Mouse (Mus musculus): Measurements from ENCODE around the gene Zfp108.

Zfp108 gene

DNA sequence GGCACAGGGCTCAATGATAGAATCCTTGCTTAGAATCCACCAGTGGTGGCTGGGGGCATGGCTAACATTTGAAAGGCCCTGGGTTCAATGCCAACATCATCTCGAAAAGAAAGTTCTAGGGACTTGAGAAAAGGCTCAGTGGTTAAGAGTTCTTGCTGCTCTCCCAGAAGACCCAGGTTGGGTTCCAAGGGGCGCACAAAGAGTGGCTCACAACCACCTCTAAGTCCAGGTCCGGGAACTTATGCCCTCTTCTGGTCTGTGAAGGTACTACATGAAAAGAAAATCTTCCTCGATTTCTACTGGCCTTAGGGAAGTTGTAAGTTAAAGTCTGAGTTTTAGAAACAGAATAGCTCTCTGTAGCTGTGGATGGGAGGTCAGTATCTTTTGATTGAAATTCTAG is 31.5 kb downstream of the Zfp108 start:
- no peak for DNase-seq (ENCODE audit: low spot score)

GRCm38 (mm10) chr7:24286916-24287315 is 32.3 kb downstream of the Zfp108 start:
- DNase-seq (ENCODE audit: low spot score), result no peak

DNA sequence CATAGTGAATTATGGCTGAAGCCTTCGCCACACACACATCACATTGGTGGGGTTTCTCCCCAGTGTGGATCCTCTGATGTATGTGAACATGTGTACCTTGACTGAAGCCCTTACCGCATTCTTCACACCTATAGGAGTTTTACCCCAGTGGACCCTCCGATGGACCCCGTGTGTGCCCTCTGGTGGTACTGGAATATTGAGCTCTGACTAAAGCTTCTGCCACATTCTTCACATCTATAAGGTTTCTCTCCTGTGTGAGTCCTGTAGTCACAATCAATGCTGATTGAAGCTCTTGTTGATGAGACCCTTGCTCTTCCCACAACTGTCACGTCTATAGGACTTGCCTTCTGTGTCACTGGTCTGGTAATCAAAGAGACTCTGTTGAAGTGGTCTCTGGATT is 33.1 kb downstream of the Zfp108 start:
- no peak for DNase-seq (ENCODE audit: low spot score)

DNA sequence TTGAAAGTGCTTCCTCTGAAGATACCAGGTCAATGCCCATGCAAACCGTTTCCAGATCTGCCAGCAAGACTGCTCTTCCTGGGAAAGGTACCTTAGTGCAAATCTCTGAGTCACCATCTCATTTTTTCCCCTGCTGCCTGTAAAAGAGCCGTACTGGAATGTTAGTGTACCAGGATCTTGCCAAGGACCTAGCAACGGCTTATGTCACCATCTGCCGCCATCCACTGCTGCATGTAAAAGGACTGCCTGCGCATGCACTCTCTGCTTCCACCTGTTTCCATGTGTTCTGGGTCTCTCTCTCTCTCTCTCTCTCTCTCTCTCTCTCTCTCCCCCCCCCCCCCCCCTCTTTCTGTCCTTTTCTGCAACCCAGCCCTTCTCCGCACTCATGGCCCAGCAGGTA is 33.9 kb downstream of the Zfp108 start:
- no peak for DNase-seq (ENCODE audit: low spot score)

DNA sequence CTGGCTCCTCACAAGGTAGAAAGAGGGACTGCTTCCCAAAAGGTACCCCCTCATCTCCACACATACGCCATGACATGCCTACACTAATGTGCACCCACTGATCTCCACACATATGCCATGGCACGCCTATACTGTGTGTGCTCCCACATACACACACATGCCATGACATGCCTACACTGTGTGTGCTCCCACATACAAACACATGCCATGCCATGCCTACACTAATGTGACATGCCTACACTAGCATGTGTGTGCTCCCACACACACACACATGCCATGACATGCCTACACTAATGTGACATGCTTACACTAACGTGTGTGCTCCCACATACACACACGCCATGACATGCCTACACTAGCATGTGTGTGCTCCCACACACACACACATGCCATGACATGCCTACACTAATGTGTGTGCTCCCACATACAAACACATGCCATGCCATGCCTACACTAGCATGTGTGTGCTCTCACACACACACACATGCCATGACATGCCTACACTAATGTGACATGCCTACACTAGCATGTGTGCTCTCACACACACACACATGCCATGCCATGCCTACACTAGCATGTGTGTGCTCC is 35.6 kb downstream of the Zfp108 start:
- DNase-seq (ENCODE audit: low spot score), result no peak

GRCm38 (mm10) chr7:24291387-24292090 is 36.9 kb downstream of the Zfp108 start:
- DNase-seq (ENCODE audit: low spot score), result no peak

- DNase-seq (ENCODE audit: low spot score), result no peak
Observed at GRCm38 (mm10) chr7:24293061-24293851, 38.7 kb downstream of the Zfp108 start.

GRCm38 (mm10) chr7:24294763-24295162 is 40.2 kb downstream of the Zfp108 start:
- DNase-seq (ENCODE audit: low spot score), result no peak

DNA sequence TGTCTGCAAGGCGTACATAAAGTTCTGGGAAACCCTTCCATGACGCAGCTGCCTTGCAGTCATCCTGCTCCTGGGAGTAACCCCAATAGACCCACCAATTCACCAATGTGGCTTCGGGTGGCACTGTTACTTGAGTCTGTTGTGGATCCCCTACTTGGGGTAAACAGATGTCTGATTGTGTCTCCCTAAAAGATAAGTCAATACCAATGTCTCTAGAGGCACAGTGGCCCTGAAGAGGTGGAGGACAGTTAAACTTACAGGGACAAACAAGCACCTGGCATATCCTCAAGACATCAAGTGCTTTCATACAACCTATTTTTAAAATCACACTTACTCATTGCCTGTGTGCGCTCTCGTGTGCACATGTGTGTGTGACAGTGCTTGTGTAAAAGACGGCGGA is 40.8 kb downstream of the Zfp108 start:
- no peak for DNase-seq (ENCODE audit: low spot score)

DNA sequence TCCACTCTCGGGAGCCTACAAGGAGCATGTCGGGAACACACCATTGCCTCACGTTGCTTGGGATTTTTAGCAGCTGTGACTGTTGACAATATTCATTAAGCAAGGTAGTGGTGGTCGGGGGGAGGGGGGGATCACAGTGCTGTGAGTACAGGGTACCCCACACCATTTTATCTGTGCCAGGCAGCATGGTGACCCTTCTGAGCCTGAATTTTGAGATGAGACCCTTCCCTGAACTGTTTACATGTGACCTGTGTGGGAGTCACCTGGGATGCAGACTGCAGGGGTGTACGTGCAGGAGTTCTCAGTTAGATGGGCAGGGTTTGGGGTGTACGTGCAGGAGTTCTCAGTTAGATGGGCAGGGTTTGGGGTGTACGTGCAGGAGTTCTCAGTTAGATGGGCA is 41.8 kb downstream of the Zfp108 start:
- DNase-seq (ENCODE audit: low spot score), result no peak

- no peak for DNase-seq (ENCODE audit: low spot score)
Observed at GRCm38 (mm10) chr7:24297361-24298095, 42.9 kb downstream of the Zfp108 start.

- no peak for DNase-seq (ENCODE audit: low spot score)
Observed at GRCm38 (mm10) chr7:24298635-24298972, 44.0 kb downstream of the Zfp108 start.

- DNase-seq (ENCODE audit: low spot score), result peak; percentile 79
Observed at GRCm38 (mm10) chr7:24298973-24299708, 44.5 kb downstream of the Zfp108 start.

- no peak for DNase-seq (ENCODE audit: low spot score)
Observed at GRCm38 (mm10) chr7:24299823-24300481, 45.4 kb downstream of the Zfp108 start.

- DNase-seq (ENCODE audit: low spot score), result peak; percentile 52
Observed at GRCm38 (mm10) chr7:24300771-24301282, 46.2 kb downstream of the Zfp108 start, which contains the start of gene Zfp61. Zfp61 (minus strand) TSS chr7:24301232.
